Mouse (Mus musculus): ENCODE measurements around the gene Klf7. TPM values are rescaled to one million over a fixed set of nuclear protein-coding genes. Genes with fewer than 3 reads are reported as not detected.
A peak's percentile ranks its signal among the peaks of the same experiment; 100 is the strongest.

The Klf7 gene
- total and polyA plus RNA-seq, 3 experiments, result 1.6 to 3.1 TPM; not detected in 1

DNA sequence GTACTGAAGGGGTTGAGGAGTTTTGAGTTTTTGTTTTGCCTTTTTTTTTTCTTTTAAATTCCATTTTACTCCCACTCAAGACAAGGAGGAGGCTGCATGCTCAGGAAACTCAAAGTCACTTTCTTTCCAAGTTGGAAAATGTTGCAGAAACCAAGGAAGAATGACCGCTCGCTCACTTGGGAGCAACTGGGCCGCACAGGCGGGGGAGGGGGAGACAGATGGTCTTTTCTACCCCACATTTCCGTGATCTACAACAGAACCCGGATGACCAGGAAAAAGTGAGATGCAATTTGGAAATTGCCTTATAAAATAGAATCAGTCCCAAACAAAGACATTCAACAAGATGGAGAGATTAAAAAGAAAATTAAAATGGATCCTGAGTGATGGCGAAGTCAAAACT, 14.6 kb downstream of the Klf7 start:
- no peaks in the 10 kb centered on the region for H3K9me3 ChIP-seq (replicated peaks; ENCODE audit: insufficient read depth, low read length)

GRCm38 (mm10) chr1:64106127-64106526, 16.0 kb downstream of the Klf7 start:
- Histone ChIP-seq H3K27me3 (ENCODE audit: control insufficient read depth in 1 of 2, insufficient read depth in 2 of 2, low read length in 2 of 2) (no peaks in the 10 kb centered on the region), H3K36me3 (ENCODE audit: control insufficient read depth in 1 of 2, insufficient read depth in 2 of 2, low read length in 2 of 2) (peaks cover 0 to 15% of the 10 kb centered on the region in 2 experiments; a peak in 2 of 4 replicates), H3K27ac (ENCODE audit: control insufficient read depth, low read depth, low read length) (no peak overlapping the region), H3K9me3 (replicated peaks; ENCODE audit: insufficient read depth, low read length) (no peaks in the 10 kb centered on the region), H3K79me2 (ENCODE audit: control insufficient read depth, insufficient read depth, low read length, poor library complexity) (no peaks in the 10 kb centered on the region), H3K4me1 (ENCODE audit: control insufficient read depth in 1 of 2, insufficient read depth in 2 of 2, low read length in 2 of 2) (peaks cover 11 to 17% of the 10 kb centered on the region in 2 experiments), H3K9ac (ENCODE audit: control insufficient read depth, low read depth, low read length, poor library complexity, severe bottlenecking) (no peak overlapping the region), H3K4me3 (ENCODE audit: control insufficient read depth in 1 of 2, insufficient read depth in 1 of 2, low read depth in 2 of 2, low read length in 2 of 2) (no peak overlapping the region)
- TF ChIP-seq TBP (IDR thresholded peaks at IDR 0.05; ENCODE audit: low read depth, low read length), result no peak
- DNase-seq (ENCODE audit: low read depth, low spot score), result no peak

More for the DNA sequence above, 14.6 kb downstream of the Klf7 start:
- Histone ChIP-seq H3K4me1 (ENCODE audit: control insufficient read depth in 1 of 2, insufficient read depth in 2 of 2, low read length in 2 of 2) (peaks cover 10 to 12% of the 10 kb centered on the region in 2 experiments), H3K4me3 (ENCODE audit: control insufficient read depth in 1 of 2, insufficient read depth in 1 of 2, low read depth in 2 of 2, low read length in 2 of 2) (no peak overlapping the region), H3K79me2 (ENCODE audit: control insufficient read depth, insufficient read depth, low read length, poor library complexity) (no peaks in the 10 kb centered on the region), H3K27ac (ENCODE audit: control insufficient read depth, low read depth, low read length) (no peak overlapping the region), H3K36me3 (ENCODE audit: control insufficient read depth in 1 of 2, insufficient read depth in 2 of 2, low read length in 2 of 2) (peaks cover 0 to 7% of the 10 kb centered on the region in 2 experiments; a peak in 2 of 4 replicates), H3K27me3 (ENCODE audit: control insufficient read depth in 1 of 2, insufficient read depth in 2 of 2, low read length in 2 of 2) (no peaks in the 10 kb centered on the region), H3K9ac (ENCODE audit: control insufficient read depth, low read depth, low read length, poor library complexity, severe bottlenecking) (no peak overlapping the region)
- TF ChIP-seq ZC3H11A (IDR thresholded peaks at IDR 0.05; ENCODE audit: low read depth, low read length) (no peak), E2F4 (IDR thresholded peaks at IDR 0.05; ENCODE audit: borderline replicate concordance, low read depth, low read length) (no peak), ZMIZ1 (IDR thresholded peaks at IDR 0.05; ENCODE audit: low read depth, low read length) (no peak), POLR2A (IDR thresholded peaks at IDR 0.05; ENCODE audit: control insufficient read depth in 1 of 2, insufficient read depth in 1 of 2, low read depth in 1 of 2, low read length in 2 of 2, poor library complexity in 1 of 2) (no peak), MAFK (IDR thresholded peaks at IDR 0.05; ENCODE audit: borderline replicate concordance, low read depth, low read length) (no peak), HCFC1 (IDR thresholded peaks at IDR 0.05; ENCODE audit: low read depth, low read length) (no peak), BHLHE40 (IDR thresholded peaks at IDR 0.05; ENCODE audit: borderline replicate concordance, low read depth, low read length) (no peak), POLR2AphosphoS2 (IDR thresholded peaks at IDR 0.05; ENCODE audit: low read length) (no peak), UBTF (IDR thresholded peaks at IDR 0.05; ENCODE audit: borderline replicate concordance, insufficient read depth, low read depth, low read length) (no peak), EP300 (IDR thresholded peaks at IDR 0.05; ENCODE audit: low read depth in 1 of 2, low read length in 2 of 2) (no peak), CHD1 (IDR thresholded peaks at IDR 0.05; ENCODE audit: low read depth, low read length) (no peak)
- no peak for DNase-seq (ENCODE audit: low read depth, low spot score)

DNA sequence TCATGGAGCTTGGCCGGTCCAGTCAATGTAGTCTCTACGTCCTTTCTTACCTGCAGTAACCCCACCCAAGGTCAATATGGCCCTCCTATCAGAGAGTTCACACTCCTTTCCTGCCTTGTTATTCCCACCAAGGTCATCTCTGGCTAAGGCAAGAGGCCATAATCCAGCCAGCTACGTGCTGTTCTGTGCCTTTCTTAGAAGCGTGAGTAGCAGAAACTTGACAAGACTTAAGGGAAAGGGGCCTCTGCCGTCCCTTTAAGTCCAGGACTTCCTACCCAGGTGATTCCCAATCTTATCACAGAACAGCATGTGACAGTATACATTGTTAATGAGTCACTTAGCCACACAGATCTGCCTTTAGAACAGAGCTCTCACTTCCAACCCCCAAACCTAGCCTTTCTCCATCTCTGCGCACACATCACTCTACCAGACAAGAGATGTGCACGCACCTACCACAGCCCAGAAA, 16.9 kb downstream of the Klf7 start:
- peaks cover 0 to 15% of the 10 kb centered on the region in 2 experiments; a peak in 2 of 4 replicates for H3K36me3 ChIP-seq (ENCODE audit: control insufficient read depth in 1 of 2, insufficient read depth in 2 of 2, low read length in 2 of 2)
- no peak overlapping the region for H3K4me3 ChIP-seq (ENCODE audit: control insufficient read depth in 1 of 2, insufficient read depth in 1 of 2, low read depth in 2 of 2, low read length in 2 of 2)
- TF ChIP-seq JUND (IDR thresholded peaks at IDR 0.05; ENCODE audit: low read depth, low read length) (no peak), USF1 (IDR thresholded peaks at IDR 0.05; ENCODE audit: low read depth, low read length) (peak; percentile 31; the same call in 1 of the 2 replicates), ETS1 (IDR thresholded peaks at IDR 0.05; ENCODE audit: low read depth, low read length) (peak; percentile 18; the same call in 1 of the 2 replicates)
- H3K4me1 ChIP-seq (ENCODE audit: control insufficient read depth in 1 of 2, insufficient read depth in 2 of 2, low read length in 2 of 2), result peaks cover 11 to 17% of the 10 kb centered on the region in 2 experiments
- no peaks in the 10 kb centered on the region for H3K9me3 ChIP-seq (replicated peaks; ENCODE audit: insufficient read depth, low read length)
- DNase-seq (ENCODE audit: low read depth, low spot score), result no peak
- no peak overlapping the region for H3K27ac ChIP-seq (ENCODE audit: control insufficient read depth, low read depth, low read length)
- no peaks in the 10 kb centered on the region for H3K27me3 ChIP-seq (ENCODE audit: control insufficient read depth in 1 of 2, insufficient read depth in 2 of 2, low read length in 2 of 2)
- H3K9ac ChIP-seq (ENCODE audit: control insufficient read depth, low read depth, low read length, poor library complexity, severe bottlenecking), result no peak overlapping the region
- H3K79me2 ChIP-seq (ENCODE audit: control insufficient read depth, insufficient read depth, low read length, poor library complexity), result no peaks in the 10 kb centered on the region

Data from MEL (cell line).